Mouse (Mus musculus) forebrain, embryonic 12.5 days (tissue): Measurements from ENCODE around the gene Ppia. TPM values are rescaled to one million over a fixed set of nuclear protein-coding genes. Genes with fewer than 3 reads are reported as not detected.
A peak's percentile ranks its signal among the peaks of the same experiment; 100 is the strongest.
"Not testable (repeated sequence)": the region's sequence is repeated elsewhere in the genome, so short reads cannot be mapped to it uniquely, and the experiment has no call there.

Experiments
- ATAC-seq: fragments of 200-750 bp; cut with Nextera tagmentation; 2 replicates; pipeline ENCODE4 v1.8.0; 2017; ENCODE audit warnings: moderate TSS enrichment; ENCODE audit not compliant: low FRiP score
- H3K27ac ChIP-seq: fragments of 300-500 bp; sonication (generic); 2 replicates; pipeline ENCODE4 v1.5.1; 2016; ENCODE audit warnings: mild to moderate bottlenecking
- H3K27me3 ChIP-seq: fragments of 300-500 bp; sonication (generic); 2 replicates; pipeline ENCODE4 v1.6.1; 2016; ENCODE audit warnings: mild to moderate bottlenecking
- H3K36me3 ChIP-seq: fragments of 300-500 bp; sonication (generic); replicated peaks from 2 replicates; pipeline ENCODE4 v1.6.1; 2016; ENCODE audit warnings: mild to moderate bottlenecking
- H3K4me1 ChIP-seq: fragments of 300-500 bp; sonication (generic); 2 replicates; pipeline ENCODE4 v1.6.1; 2016
- H3K4me2 ChIP-seq: fragments of 300-500 bp; sonication (generic); 2 replicates; pipeline ENCODE4 v1.6.1; 2016; ENCODE audit warnings: mild to moderate bottlenecking, moderate library complexity
- H3K4me3 ChIP-seq: fragments of 300-500 bp; sonication (generic); replicated peaks from 2 replicates; pipeline ENCODE4 v1.5.1; 2016; ENCODE audit warnings: mild to moderate bottlenecking
- H3K9ac ChIP-seq: fragments of 300-500 bp; sonication (generic); 2 replicates; pipeline ENCODE4 v1.6.1; 2016; ENCODE audit warnings: mild to moderate bottlenecking
- H3K9me3 ChIP-seq: fragments of 300-500 bp; sonication (generic); 2 replicates; pipeline ENCODE4 v1.6.1; 2016
- WGBS: fragments of 180-500 bp; shearing (Covaris S2); methylation state at CpG from one replicate; pipeline ENCODE4 v1.1.7; 2016; 5-methylcytosine and 5-hydroxymethylcytosine counted together
- polyA plus RNA-seq: library from polyadenylated mRNA; unstranded; fragments of >200 nt; fragmentation: Nextera tagmentation; extraction: Ambion mirVana; gene quantifications from 2 replicates; pipeline ENCODE4 v1.2.1, GENCODE M21; 2016

Gene Ppia
- 4,594 and 4,665 TPM in 2 replicates for polyA plus RNA-seq

GRCm38 (mm10) chr11:6414751-6415550, at the start of gene Ppia:
Gene Ppia, plus strand, starts transcription at chr11:6415443.
- WGBS: 14% methylated on average over 21 of the region's 21 CpGs
- Histone ChIP-seq H3K36me3 (peaks cover 20% of the 10 kb centered on the region), H3K4me2 (peak within 1 kb of the TSS; percentile 72), H3K27me3 (no peaks in the 10 kb centered on the region), H3K9me3 (no peaks in the 10 kb centered on the region), H3K4me1 (peaks cover 28% of the 10 kb centered on the region), H3K4me3 (peak within 1 kb of the TSS; percentile 89), H3K27ac (peak within 1 kb of the TSS; percentile 98), H3K9ac (peak within 1 kb of the TSS; percentile 95)
- peak; percentile 67 for ATAC-seq

- 24% methylated on average over 11 of the region's 11 CpGs for WGBS
- no peak overlapping the region for H3K9ac ChIP-seq
- H3K27ac ChIP-seq: no peak overlapping the region
- no peaks in the 10 kb centered on the region for H3K9me3 ChIP-seq
- no peaks in the 10 kb centered on the region for H3K4me1 ChIP-seq
- 0 out of 2 replicates have a peak, but pooled peaks have one; percentile 20 for ATAC-seq
- no peak overlapping the region for H3K4me2 ChIP-seq
- no peaks in the 10 kb centered on the region for H3K27me3 ChIP-seq
- no peaks in the 10 kb centered on the region for H3K36me3 ChIP-seq
- no peak overlapping the region for H3K4me3 ChIP-seq
Measured at GRCm38 (mm10) chr11:6365885-6366284, 49.4 kb upstream of the Ppia start.

DNA sequence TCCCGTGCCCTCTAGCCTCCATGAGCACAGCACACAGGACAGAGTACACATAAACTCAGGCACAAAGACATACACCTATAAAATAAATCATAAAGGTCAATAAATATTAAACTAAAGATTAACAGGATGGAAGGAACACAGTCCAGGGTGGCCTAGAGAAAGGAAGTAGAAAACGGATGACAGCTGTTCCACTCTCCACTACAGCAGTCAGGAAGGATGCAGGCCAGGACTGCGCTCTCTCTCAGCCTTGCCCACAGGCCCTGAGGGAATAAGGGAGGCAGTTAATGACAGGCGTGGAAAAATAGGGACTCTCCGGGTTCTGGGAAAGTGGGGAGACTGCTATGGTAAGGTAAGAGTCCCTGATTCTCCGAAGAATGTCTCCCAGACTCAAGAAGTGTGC, 48.8 kb upstream of the Ppia start:
- Histone ChIP-seq H3K9me3 (no peaks in the 10 kb centered on the region), H3K27me3 (no peaks in the 10 kb centered on the region), H3K9ac (no peak overlapping the region), H3K36me3 (no peaks in the 10 kb centered on the region), H3K4me2 (no peak overlapping the region), H3K27ac (no peak overlapping the region), H3K4me3 (no peak overlapping the region), H3K4me1 (no peaks in the 10 kb centered on the region)
- 81% methylated on average over 6 of the region's 6 CpGs for WGBS
- no peak for ATAC-seq

- Histone ChIP-seq H3K4me2 (no peak overlapping the region), H3K27me3 (no peaks in the 10 kb centered on the region), H3K27ac (no peak overlapping the region), H3K4me1 (no peaks in the 10 kb centered on the region), H3K9me3 (no peaks in the 10 kb centered on the region), H3K36me3 (no peaks in the 10 kb centered on the region), H3K4me3 (no peak overlapping the region), H3K9ac (no peak overlapping the region)
- no peak for ATAC-seq
- WGBS: 88% methylated on average over 4 of the region's 4 CpGs
Measured at GRCm38 (mm10) chr11:6367156-6367555, 48.1 kb upstream of the Ppia start.

DNA sequence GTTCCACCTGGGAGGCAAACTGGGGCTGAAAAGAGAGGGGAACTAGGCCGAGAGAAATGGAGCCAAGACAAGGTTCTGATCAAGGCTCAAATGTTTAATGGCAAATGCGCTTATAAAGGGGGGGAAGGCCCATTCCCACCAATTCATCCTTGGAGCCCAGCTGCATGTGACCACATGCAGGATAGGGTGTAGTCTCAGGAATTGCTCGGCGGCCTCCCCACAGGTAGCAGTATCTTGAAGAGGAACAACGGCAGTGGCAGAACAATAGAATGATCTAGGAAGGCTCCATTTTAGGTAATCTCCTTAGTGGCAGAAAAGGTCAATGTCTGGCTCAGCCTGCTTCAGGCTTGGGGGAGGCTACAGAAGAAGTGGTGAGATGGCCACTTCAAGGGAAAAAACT, 47.3 kb upstream of the Ppia start:
- not testable (repeated sequence) for H3K27ac ChIP-seq, H3K36me3 ChIP-seq, H3K4me2 ChIP-seq, ATAC-seq, H3K4me1 ChIP-seq, H3K4me3 ChIP-seq, H3K9ac ChIP-seq, H3K9me3 ChIP-seq, H3K27me3 ChIP-seq
- 79% methylated on average over 5 of the region's 5 CpGs for WGBS

DNA sequence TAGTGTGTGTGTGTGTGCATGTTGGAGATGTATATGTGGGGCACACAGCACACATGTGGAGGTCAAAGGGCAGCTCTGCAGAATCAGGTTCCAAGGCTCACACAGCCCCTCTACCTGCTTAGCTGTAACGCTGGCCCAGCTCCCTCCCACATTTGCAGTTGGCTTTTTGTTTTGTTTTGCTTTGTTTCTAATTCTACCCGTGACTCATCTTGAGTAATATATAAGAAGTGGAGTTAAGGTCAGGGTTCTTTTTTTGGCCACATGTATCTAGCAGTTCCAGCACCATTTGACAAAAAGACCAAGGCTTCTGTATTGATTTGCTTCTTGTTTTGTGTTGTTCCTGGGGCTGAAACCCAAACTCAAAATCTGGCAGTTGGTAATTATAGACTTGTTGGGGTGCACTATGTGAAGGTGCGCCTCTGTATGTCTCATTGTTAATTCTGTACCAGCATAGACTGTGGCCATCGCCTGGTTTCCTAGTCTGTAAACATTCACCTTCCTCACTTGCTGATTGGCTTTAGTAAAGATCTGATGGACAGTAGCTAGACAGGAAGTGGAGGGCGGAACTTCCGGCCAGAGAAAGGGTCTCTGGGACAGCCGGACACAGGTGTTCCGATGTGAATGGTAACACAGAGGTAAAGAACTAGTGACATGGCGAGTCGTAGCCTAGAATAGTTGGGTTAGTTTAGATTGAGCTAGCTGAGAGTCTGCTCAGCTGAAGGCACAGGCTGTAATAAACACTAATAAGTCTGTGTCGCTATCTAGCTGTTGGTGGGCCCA, 43.7 kb upstream of the Ppia start:
- H3K4me2 ChIP-seq: no peak overlapping the region
- no peaks in the 10 kb centered on the region for H3K9me3 ChIP-seq
- H3K9ac ChIP-seq: no peak overlapping the region
- H3K27me3 ChIP-seq: no peaks in the 10 kb centered on the region
- no peaks in the 10 kb centered on the region for H3K36me3 ChIP-seq
- no peak for ATAC-seq
- WGBS: 88% methylated on average over 11 of the region's 11 CpGs
- H3K27ac ChIP-seq: no peak overlapping the region
- H3K4me3 ChIP-seq: no peak overlapping the region
- H3K4me1 ChIP-seq: no peaks in the 10 kb centered on the region

- no peak overlapping the region for H3K4me2 ChIP-seq
- no peak overlapping the region for H3K9ac ChIP-seq
- no peaks in the 10 kb centered on the region for H3K4me1 ChIP-seq
- no peaks in the 10 kb centered on the region for H3K36me3 ChIP-seq
- no peak for ATAC-seq
- H3K4me3 ChIP-seq: no peak overlapping the region
- no peaks in the 10 kb centered on the region for H3K9me3 ChIP-seq
- no peak overlapping the region for H3K27ac ChIP-seq
- no peaks in the 10 kb centered on the region for H3K27me3 ChIP-seq
- 91% methylated on average over 9 of the region's 9 CpGs for WGBS
Measured at GRCm38 (mm10) chr11:6372784-6373183, 42.5 kb upstream of the Ppia start.

DNA sequence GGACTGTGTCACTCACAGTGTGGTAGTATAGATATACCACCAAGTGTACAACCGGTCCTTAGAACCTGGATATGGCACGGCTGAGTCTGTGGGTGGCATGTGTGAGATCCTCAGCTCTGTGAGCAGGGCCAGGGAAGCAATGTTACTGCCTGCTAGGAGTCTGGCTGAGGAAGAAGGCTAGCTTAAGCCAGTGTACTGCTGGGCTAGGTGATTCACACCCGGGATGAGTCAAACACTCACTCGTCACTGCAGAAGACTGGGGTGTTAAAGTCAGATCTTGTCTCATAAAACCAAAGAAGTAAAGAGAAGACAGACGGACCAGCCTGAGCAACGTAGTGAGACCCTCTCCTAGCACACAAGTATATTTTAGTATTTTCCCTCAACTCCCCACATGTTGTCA, 34.3 kb upstream of the Ppia start:
- Histone ChIP-seq H3K9ac (no peak overlapping the region), H3K9me3 (no peaks in the 10 kb centered on the region), H3K27ac (no peak overlapping the region), H3K27me3 (no peaks in the 10 kb centered on the region), H3K4me1 (no peaks in the 10 kb centered on the region), H3K4me2 (no peak overlapping the region), H3K36me3 (no peaks in the 10 kb centered on the region), H3K4me3 (no peak overlapping the region)
- WGBS: 84% methylated on average over 6 of the region's 6 CpGs
- no peak for ATAC-seq

- Histone ChIP-seq H3K4me2 (no peak overlapping the region), H3K27me3 (no peaks in the 10 kb centered on the region), H3K9me3 (no peaks in the 10 kb centered on the region), H3K27ac (peak overlapping the region; percentile 97), H3K36me3 (peaks cover 16% of the 10 kb centered on the region), H3K9ac (no peak overlapping the region), H3K4me3 (peak overlapping the region; percentile 96), H3K4me1 (peaks cover 24% of the 10 kb centered on the region)
- 95% methylated on average over 6 of the region's 6 CpGs for WGBS
- ATAC-seq: no peak
Measured at GRCm38 (mm10) chr11:6388126-6388725, 27.0 kb upstream of the Ppia start.

DNA sequence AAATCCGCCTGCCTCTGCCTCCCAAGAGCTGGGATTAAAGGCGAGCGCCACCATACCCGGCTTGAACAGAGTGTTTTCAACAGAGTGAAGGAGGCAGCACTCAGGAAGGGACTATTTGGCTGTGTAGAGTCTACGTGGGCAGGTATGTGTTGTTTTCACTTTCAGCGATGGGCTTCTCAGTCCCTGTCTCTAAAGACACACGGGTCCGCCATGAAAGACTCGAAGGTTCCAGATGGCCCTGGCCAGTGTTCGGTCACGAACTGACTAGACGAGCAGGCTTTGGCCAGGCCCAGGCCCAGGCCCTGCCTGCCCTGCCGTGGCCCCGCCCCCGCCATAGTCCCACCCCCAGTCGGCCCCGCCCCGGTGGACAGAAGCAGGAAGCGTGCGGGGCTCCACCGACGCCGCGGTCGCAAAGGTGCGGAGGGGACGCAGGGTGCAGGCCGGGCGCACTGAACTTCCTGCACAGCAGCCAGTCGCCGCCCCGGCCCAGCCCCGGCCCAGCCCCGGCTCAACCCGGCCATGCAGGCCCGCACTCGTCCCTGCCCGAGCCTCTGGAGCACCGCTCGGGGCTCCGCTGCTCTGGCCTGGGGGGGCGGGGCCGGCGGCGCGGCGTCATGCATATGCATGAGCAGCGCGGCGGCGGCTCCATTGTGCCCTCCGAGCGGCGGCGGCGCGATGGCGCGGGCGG, 26.4 kb upstream of the Ppia start, which contains the start of gene Zmiz2:
Gene Zmiz2 (plus strand): TSS at position 349 of the 688 bp plus-strand sequence.
- 6% methylated on average over 59 of the region's 60 CpGs for WGBS
- Histone ChIP-seq H3K4me3 (peak within 1 kb of the TSS; percentile 96), H3K4me2 (peak within 1 kb of the TSS; percentile 88)

GRCm38 (mm10) chr11:6389483-6389921, 25.7 kb upstream of the Ppia start:
- H3K27me3 ChIP-seq: no peaks in the 10 kb centered on the region
- peak; percentile 28 for ATAC-seq
- peak overlapping the region; percentile 88 for H3K4me2 ChIP-seq
- peaks cover 24% of the 10 kb centered on the region for H3K36me3 ChIP-seq
- H3K9ac ChIP-seq: peak overlapping the region; percentile 95
- peak overlapping the region; percentile 97 for H3K27ac ChIP-seq
- peak overlapping the region; percentile 96 for H3K4me3 ChIP-seq
- H3K9me3 ChIP-seq: no peaks in the 10 kb centered on the region
- WGBS: 2% methylated on average over 22 of the region's 43 CpGs
- peaks cover 27% of the 10 kb centered on the region for H3K4me1 ChIP-seq

More for the DNA sequence above, 26.4 kb upstream of the Ppia start, which contains the start of gene Zmiz2:
- peak; percentile 98 for ATAC-seq
- Histone ChIP-seq H3K36me3 (peaks cover 17% of the 10 kb centered on the region), H3K9ac (peak within 1 kb of the TSS; percentile 95), H3K27me3 (no peaks in the 10 kb centered on the region), H3K27ac (peak within 1 kb of the TSS; percentile 97), H3K9me3 (no peaks in the 10 kb centered on the region), H3K4me1 (peaks cover 25% of the 10 kb centered on the region)
